Mouse (Mus musculus): Measurements from ENCODE around the gene Setx.
"Not testable (repeated sequence)": the region's sequence is repeated elsewhere in the genome, so short reads cannot be mapped to it uniquely, and the experiment has no call there.

Setx gene

DNA sequence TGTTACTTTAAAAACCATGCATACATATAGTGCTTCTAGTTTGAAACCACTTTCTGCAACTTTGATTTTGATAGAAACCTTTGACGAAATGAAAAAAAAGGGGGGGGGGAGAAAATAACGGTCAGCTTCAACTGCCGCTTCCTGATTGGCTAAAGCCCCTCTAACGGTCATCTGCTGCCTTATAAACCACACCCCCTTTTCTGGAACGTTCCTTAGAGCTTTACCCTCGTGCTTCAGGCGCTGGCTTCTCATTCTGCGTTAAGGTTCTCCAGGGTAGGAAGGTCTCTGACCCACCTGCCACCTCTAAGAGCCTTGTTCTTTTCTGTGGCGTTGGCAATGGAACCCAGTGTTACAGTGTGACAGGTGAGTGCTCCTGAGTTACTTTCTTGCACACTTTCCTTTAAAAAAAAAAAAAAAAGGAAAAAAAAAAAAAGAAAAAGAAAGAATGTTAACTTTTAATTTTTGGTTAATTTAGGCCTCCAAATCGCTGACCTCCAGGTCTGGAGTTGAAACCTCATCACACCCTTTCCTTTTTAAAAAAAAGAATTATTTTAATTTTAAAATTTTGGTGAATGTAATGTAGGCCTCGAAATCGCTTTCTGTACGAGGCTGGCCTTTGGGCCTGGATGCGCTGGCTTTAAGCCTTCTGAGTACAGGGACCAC, at the start of gene Setx:
Gene Setx, plus strand, starts transcription at position 275 of the 663 bp plus-strand sequence.
- peak; percentile 77 for DNase-seq (ENCODE audit: low spot score)

DNA sequence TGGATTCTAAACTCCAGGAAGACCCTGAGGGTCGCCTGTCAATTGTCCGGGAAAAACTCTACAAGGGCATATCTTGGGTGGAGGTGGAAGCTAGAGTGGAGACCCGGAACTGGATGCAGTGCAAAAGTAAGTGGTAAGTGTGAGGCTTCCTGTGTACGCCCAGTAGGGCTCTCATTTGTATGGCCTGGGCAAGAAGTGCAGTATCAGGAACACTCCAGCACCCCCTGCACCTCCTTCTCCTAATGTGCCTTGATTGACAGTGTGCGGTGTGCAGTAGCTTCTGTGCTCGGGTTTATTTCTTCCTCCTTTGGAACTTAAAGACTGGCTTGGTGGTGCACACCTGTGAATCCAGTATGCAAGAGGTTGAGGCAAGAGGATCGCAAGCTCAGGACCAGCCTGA, 49.3 kb upstream of the Setx start:
- DNase-seq (ENCODE audit: low spot score): no peak

DNA sequence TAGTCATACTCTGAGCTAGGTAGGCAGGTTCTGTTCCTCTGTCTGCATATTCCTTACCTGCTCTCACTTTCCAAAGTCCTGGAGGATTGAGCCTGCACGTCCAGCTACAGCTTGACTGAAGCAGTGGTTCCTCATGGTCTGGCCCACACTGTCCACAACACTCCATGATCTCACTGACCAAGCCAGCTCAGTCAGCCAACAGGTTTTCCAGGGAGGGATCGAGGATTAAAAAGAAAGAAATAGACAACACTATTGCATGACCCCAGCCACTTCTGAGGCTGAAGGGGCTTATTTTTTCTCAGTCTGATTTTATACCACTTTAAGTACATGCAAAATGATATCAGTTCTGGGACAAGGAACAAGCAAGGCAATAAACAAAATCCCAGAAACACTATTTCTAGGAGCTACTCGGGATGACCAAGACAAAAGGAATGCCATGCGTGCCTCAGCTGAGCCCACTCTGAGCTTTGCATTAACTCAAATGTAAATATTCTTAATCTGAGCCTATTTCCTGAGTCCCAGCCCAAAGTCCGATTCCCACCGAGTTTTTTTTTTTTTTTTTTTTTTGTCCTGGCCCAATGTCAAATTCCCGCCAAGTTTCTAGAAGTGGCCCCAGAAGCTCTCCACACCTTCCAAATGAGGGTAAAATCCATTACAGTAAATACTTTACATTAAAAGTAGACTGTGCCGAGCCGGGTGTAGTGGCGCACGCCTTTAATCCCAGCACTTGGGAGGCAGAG, 48.5 kb upstream of the Setx start:
- DNase-seq (ENCODE audit: low spot score): no peak

DNA sequence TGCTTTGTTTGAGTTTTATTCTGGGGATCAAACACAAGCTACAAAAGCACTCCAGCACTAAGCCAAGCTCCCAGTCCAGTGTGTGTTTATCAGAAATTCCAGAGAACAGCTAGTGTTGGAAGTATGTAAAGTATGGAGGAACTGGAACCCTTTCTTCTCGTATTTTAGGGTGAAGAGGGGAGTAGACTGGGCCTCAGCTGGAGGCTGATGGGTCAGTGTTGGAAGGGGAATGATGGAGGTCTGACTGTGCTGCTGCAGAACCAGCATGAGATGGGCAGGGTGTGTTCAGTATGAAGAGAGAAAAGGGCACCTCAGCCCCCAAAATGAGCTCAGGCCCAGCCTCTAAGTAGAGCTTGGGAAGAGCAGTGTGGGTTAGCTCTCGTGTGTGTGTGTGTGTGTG, 47.8 kb upstream of the Setx start:
- no peak for DNase-seq (ENCODE audit: low spot score)

DNA sequence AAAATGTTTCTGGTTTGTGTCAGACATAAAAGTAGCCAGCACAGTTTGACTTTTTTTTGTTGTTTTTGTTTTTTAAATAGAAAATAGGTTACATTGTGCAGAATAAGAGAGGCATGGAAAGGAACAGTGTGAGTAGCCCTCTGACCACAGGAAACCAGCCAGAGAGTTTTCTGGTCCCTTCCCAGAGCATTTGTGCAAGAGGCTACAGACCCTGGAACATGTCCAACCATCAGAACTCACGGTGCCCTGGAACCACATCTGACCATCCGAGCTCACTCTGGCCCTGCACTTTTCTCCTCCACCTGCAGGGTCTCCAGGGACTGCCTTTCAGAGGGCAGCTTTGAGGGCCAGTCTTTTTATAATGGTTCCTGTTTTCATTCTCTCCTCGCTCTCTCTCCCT, 42.0 kb upstream of the Setx start:
- DNase-seq (ENCODE audit: low spot score): peak; percentile 40

DNA sequence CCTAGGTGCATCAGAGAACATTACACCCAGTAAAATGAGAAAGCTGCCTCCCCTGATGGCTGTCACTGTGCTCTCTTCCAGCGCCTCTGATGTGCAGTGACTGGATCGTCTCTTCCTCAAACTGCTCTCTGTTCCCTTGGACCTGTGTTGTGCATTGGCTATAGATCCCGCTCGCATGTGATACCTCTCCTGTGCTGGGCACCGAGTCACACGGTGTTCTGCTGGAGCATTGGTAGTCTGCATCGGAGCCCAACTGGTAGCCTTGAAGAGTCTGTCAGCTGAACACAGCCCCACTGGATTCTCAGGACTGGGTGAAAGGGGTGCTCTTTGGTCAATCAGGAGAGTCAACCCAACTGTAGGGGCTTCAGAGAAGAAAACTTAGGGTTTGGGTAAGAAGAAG, 38.0 kb upstream of the Setx start:
- DNase-seq (ENCODE audit: low spot score): no peak

DNA sequence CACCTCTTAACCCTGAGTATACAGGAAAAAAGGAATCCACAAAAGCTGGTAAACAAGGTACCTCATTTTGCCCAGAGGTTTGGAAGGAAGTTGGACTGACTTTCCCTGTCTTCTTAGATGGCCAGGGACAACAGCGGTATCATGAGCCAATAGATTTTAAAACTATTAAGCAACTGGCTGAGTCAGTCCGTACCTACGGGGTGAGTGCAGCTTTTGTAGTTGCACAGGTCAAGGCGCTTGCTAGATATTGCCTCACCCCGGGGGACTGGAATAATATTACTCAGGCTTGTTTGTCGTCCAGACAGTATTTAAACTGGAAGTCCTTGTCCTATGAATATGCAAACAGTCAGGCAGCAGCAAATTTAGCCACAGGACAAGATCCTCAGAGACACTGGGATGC, 34.7 kb upstream of the Setx start:
- not testable (repeated sequence) for DNase-seq (ENCODE audit: low spot score)

DNA sequence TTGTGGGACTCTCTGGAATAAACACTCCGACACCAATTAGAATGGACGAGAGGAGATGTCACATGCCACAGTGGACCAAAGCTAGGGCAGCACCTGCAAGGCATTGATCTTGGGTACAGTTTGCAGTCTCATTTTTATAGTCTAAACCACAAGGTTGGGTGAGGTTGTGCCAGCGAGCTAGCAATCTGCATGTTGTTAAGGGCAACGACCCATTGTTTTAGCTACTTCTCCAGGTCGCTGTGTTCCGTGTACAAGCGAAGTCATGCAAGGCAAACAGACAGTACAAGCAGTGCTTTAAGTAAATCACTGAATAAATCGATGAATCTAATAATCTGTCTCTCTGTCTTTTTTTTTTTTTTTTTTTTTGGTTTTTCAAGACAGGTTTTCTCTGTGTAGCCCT, 28.3 kb upstream of the Setx start:
- DNase-seq (ENCODE audit: low spot score): no peak

DNA sequence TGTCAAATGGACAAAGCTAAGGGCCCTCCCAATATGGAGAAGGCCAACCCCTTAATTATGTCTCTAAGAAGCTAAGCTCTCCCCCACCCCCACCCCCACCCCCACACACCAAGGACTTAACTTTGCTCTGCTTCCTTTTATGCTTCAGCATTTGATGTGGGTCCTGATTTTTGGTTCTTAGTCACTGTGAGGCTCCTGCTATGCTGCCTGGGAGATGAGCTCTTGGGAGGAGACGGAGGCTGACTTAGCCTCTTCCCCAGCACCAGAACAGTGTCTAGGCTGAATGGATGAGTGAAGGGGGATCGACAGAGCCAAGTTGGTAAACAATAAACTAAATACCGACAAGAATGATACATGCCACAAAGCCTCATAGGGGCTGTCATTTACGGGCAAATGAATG, 27.2 kb upstream of the Setx start:
- DNase-seq (ENCODE audit: low spot score): no peak

DNA sequence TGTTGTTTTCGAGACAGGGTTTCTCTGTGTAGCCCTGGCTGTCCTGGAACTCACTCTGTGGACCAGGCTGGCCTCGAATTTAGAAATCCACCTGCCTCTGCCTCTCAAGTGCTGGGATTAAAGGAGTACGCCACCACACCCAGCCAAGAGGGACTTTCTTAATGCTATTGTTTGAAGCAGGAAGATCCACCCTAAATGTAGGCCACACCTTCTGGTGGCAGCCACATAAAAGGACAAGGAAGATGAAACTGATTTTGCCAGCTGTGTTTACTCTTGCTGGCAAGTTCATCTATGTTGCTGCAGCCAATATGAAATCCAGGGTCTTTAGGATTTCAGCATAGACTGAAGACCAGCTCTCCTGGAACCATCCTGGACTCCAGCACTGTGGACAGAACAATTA, 26.5 kb upstream of the Setx start:
- DNase-seq (ENCODE audit: low spot score): no peak

DNA sequence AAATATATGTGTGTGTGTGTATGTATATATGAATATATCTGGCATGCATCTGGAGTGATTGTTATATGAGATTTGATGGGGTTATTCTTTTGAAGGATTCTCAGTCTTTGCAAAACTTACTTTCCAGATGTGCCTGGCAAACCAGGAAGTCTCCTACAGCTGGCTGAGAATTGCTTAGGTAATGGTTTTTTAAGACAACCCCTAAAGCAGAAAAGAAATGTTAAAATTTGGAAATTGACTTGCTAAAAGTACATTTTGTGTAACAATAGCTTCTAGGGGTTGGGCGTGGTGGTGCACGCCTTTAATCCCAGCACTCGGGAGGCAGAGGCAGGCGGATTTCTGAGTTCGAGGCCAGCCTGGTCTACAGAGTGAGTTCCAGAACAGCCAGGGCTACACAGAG, 26.0 kb upstream of the Setx start:
- DNase-seq (ENCODE audit: low spot score): not testable (repeated sequence)

DNA sequence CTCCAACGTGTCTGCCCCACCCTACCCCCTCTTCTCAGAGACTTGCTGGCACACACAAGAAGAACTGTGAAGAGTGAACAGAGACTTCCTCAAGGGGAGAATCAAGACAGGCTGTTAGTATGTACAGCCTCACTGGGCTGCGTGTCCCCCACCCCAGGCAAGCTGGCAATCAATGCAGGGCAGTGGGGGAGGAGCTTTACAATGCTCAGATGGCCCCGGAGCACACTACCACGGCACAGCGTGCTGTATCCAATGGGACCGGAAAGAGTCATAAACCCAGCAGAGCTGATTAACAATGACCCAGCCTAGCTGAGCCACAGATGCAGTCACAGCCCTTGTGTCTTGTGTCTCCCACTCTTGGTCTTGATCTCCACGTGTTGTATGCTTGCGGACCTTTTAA, 25.2 kb upstream of the Setx start:
- DNase-seq (ENCODE audit: low spot score): no peak

DNA sequence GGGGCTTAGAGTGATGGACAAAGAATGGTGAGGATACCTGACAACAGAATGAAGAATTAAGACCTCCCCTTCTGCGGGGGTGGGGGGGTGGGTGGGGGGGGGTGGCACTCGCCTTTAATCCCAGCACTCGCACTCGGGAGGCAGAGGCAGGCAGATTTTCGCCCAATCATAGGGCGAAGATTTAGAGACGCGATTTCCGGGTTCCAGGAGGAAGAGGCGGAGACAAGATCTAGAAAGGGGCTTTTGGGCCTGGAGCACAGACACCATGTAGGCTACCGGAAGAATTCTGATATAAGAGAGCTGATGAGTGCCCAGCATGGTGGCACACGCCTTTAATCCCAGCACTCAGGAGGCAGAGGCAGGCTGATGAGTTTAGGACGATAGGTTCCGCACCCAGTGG, 24.3 kb upstream of the Setx start:
- peak; percentile 39 for DNase-seq (ENCODE audit: low spot score)

DNA sequence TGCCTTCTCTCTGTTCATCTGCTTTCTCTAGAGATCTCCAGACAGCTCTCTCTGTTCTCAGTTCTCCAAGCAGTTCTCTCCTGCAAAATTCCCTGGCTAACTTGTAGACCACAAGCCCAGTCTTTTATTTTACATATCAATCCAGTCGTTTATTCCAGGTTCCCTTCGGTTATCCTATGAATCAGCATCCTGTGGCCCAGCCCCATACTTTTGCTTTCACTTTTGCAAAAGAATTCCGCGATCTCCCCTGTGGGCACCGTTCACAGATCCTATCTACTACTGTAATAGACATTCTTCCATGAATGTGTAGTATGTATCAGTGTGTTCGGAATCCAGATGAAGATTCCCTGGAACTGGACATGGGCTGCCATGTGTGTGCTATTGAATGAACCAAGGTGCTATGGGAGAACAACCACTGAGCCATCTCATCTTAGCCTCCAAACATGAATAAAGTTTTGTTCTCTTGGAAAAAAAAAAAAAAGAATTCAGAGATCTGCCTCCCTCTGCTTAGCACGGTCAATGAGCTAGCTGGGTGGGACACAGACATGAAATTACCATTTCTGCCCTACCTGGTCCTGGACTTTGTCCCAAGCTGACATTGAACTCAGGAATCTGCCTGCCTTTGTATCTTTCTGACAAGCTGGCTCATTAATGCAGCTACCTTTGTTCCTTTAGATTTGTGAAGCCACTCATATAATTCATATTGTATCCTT, 23.0 kb upstream of the Setx start:
- DNase-seq (ENCODE audit: low spot score): no peak

DNA sequence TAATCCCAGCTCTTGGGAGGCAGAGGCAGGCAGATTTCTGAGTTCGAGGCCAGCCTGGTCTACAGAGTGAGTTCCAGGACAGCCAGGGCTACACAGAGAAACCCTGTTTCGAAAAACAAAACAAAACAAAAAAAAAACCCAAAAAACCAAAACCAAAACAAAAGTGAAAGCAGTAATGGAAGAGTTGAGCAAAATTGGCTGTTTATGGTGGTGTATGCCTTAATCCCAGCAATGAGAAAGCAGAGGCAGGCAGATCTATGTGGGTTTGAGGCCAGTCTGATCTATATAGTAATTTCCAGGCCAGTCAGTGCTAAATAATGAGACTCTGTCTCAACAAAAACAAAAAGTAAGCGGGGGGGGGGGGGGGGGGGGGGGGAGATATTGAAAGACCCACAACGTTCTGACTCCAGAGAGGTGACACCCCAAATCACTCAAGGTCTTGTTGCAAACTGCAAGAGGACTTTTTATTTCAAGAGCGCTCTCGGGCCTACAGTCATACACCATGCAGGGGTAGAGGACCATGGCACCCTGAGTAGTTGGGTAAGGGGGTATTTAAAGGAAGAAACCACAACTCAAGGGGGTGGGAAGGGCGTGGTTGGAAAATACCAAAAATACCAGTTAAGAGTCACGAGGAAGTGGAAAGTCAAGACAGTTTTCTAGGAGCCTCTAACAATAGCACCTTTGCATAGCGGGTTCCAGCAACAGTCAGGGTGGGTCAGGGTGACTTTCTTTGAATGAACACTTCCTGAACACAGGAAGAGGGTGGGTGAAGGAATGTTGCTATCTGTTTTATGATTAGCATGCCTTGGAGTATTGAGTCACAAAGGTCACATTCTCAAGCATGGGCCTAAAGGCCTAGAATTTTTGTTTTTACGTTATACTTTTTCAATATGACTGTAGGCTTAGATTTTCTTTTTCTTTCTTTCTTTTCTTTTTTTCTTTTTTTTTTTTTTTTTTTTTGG, 21.3 kb upstream of the Setx start:
- DNase-seq (ENCODE audit: low spot score): not testable (repeated sequence)

DNA sequence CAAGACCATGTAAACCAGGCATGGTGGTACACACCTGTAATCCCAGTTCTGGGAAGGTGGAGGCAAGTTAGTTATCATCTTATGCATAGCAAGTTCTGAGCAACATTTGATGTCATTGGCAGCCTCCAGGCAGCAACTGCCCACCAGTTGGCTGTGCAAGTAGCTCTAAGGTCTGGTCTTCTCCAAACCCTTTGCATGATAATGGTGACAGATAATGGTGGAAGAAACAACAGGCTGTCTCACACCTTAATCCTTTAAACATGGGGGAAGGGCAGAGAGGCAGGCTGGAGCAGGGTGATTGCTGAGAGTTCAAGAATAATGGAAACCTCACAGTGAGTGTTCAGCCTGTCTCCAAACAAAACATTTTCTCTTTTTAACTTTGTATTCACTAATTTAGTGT, 3.0 kb upstream of the Setx start:
- no peak for DNase-seq (ENCODE audit: low spot score)

DNA sequence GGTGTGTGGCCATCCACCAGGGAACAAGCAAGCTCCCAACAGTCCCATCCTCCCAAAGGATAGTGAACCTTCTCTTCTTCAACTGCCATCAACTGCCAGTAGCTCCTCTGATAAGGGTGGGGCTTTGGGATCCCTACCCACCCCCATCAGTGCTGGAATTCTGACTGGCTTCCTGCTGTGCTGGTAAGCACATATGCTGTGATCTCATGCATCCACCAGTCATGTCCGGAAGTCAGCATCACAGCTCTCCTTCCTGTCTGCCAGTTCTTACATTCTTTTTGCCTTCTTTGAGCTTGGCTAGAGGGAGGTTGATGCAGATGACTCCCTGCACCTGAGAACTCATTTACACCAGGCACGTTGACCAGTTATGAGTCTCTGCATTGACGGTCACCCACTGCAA, 1.5 kb upstream of the Setx start:
- DNase-seq (ENCODE audit: low spot score): peak; percentile 29

DNA sequence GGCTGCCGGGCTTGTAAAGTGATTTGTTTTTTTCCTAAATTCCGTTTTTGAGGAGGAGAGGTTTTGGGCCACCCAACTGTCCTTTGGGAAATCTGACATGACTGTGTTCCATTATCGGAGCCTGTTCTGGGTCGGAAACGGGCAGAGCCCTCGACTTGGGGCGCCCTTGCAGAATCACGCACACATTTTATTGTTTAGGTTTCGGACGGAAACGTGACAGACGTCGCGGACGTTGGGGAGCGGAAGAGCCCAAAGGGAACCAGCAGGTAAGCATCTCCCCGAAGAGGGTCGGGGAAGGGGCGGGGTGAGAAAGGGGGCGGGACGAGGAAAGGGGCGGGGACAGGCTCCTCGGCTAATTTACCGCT, 572 bp downstream of the Setx start:
- DNase-seq (ENCODE audit: low spot score): no peak

DNA sequence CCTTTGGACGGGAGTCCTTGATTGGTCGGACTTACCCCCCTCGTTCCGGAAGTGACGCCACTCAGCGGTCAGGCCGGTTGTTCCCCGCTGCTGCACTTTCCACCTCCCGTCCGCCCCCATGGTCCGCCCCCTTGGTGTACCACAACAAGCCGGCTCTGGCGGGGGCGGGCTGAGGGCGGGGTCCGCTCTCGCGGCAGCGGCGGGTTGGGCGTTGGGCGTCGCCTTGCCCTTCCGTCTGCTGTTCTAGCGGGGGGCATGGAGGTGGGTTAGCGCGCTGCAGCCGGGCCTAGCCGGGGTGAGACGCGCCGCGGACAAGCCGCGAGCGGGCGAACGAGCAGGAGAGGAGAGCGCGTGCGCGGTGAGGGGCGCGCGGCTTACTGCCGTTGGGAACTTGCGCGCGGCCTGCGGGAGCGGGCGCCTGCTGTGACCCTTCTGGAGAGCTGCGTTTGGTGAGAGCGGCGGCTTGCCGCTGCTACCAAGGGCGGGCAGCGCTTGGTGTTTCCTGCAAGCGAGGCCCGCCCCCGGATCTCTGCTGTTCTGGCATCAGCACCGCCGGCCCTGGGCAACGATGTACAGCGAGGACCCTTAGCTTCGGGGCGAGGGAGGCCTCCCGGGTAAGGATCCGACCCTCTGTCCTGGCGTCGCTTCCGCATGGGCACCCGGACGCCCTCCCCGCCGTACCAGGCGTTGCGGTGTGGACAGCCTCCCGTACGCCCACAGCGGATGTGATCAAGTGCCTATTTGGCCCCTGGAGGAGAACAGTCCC, 1.1 kb downstream of the Setx start:
- peak; percentile 99 for DNase-seq (ENCODE audit: low spot score)

DNA sequence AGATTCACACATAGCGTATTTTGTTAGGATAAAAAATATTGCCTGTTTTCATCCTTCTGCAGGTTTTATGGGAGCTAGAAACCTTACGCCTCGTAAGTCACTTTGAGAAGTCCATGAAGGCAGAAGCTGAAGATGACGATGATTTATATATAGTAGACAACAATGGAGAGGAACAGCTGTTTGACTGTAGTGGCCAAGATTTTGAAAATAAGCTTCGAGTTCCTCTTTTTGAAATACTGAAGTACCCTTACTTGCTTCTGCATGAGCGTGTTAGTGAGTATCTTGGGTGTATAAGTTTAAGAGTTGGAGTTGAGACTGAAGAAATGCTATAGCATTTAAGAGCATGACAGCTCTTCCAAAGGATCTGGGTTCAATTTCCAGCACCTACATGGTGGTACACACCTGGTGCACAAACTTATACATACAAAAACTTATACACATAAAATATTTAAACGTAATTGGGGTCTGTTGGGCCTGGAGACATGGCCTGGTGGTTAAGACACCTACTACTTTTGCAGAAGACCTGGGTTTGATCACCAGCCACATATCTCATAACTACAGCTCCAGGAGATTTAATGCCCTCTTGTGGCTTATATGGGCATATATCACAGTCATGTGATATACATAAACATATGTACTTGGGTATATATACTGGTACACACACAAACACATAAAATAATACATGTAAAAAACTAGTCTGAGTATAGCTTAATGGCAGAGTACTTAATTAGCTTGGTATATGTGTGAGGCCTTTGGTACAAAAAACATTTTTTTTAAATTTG, 6.3 kb downstream of the Setx start:
- no peak for DNase-seq (ENCODE audit: low spot score)

DNA sequence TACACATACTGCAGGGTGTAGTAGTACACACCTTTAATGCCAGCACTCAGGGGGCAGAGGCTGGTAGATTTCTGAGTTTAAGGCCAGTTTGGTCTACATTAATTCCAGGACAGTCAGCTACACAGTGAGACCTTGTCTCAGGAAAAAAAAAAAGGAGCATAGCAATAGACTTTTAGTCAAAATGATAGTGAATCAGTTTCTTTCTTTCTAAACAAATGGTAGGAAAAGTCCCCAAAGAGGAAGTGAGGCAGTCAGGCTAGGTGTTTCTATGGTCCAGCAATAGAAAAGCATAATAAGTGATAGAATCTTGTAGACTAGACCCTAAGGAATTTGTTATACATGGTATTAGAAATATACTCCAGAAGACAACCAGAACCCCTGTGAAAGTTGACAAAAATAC, 11.2 kb downstream of the Setx start:
- DNase-seq (ENCODE audit: low spot score): no peak
